Mouse (Mus musculus) myocyte (in vitro differentiated cells): ENCODE results near the gene Lbh.

Experiments used
- CEBPB ChIP-seq: IDR thresholded peaks from 2 replicates; pipeline ENCODE4 v1.6.1; 2011; ENCODE audit warnings: mild to moderate bottlenecking, moderate library complexity; ENCODE audit not compliant: poor library complexity, insufficient read depth, severe bottlenecking
- E2F4 ChIP-seq: IDR thresholded peaks from one replicate; pipeline ENCODE4 v1.6.1; 2011; ENCODE audit warnings: mild to moderate bottlenecking, control low read depth, moderate library complexity; ENCODE audit not compliant: insufficient read depth
- MAX ChIP-seq: IDR thresholded peaks from one replicate; pipeline ENCODE4 v1.6.1; 2011; ENCODE audit warnings: low read depth, mild to moderate bottlenecking, control low read depth
- MYOD1 ChIP-seq, 3 experiments: IDR thresholded peaks; one replicate each; pipeline ENCODE4 v1.6.1; 2011; ENCODE audit warnings: control low read depth in 2 of 3, low read depth in 2 of 3, mild to moderate bottlenecking in 2 of 3, moderate library complexity in 1 of 3; ENCODE audit not compliant: insufficient read length in 2 of 3, control insufficient read depth in 1 of 3
- POLR2A ChIP-seq: IDR thresholded peaks from one replicate; pipeline ENCODE4 v1.6.1; 2011; ENCODE audit warnings: low read depth, mild to moderate bottlenecking, control low read depth, moderate library complexity; ENCODE audit not compliant: insufficient read length
- POLR2AphosphoS2 ChIP-seq: IDR thresholded peaks from one replicate; pipeline ENCODE4 v1.6.1; 2011; ENCODE audit warnings: low read depth, control low read depth; ENCODE audit not compliant: insufficient read length
- REST ChIP-seq: IDR thresholded peaks from one replicate; pipeline ENCODE4 v1.6.1; 2011; ENCODE audit warnings: mild to moderate bottlenecking, control low read depth, moderate library complexity; ENCODE audit not compliant: insufficient read depth, insufficient read length
- SRF ChIP-seq: IDR thresholded peaks from one replicate; pipeline ENCODE4 v1.6.1; 2011; ENCODE audit warnings: low read depth; ENCODE audit not compliant: control insufficient read depth, insufficient read length
- TCF12 ChIP-seq: IDR thresholded peaks from one replicate; pipeline ENCODE4 v1.6.1; 2011; ENCODE audit warnings: mild to moderate bottlenecking, control low read depth; ENCODE audit not compliant: poor library complexity, insufficient read depth, severe bottlenecking
- TCF3 ChIP-seq: IDR thresholded peaks from one replicate; pipeline ENCODE4 v1.6.1; 2011; ENCODE audit warnings: low read depth, control low read depth; ENCODE audit not compliant: insufficient read length
- USF1 ChIP-seq: IDR thresholded peaks from one replicate; pipeline ENCODE4 v1.6.1; 2011; ENCODE audit warnings: low read depth, mild to moderate bottlenecking, control low read depth, moderate library complexity

DNA sequence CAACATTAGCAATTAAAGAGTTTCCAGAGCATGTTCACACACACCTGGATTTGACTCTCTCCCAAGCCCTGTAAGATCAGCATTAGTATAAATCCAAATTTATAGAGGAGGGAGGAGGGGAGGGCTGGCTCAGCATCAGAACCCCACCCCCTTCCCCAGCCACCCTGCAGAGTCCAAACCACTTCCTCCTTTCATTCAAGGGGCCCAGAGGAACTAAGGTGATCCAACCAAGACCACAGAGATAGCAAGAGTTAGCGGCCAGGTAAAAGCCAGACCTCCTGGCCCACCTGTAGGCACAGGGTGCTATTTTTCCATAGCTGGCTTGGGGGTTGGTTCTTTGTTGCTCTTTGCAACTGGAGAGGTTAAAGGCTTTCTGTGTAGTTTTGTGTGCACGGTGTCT, 16.0 kb downstream of the Lbh start:
- TF ChIP-seq POLR2A (no peak), CEBPB (no peak), MAX (no peak), REST (no peak), POLR2AphosphoS2 (no peak), SRF (no peak), E2F4 (no peak), TCF12 (no peak), USF1 (no peak), TCF3 (no peak), MYOD1 (IDR thresholded peaks at IDR 0.05; ENCODE audit: control insufficient read depth in 1 of 3, insufficient read length in 2 of 3, low read depth in 2 of 3) (no peak)
